Mouse (Mus musculus): ENCODE data around the gene Spats2. TPM values are rescaled to one million over a fixed set of nuclear protein-coding genes. Genes with fewer than 3 reads are reported as not detected.
"Not testable (repeated sequence)": the region's sequence is repeated elsewhere in the genome, so short reads cannot be mapped to it uniquely, and the experiment has no call there.

The Spats2 gene
- polyA plus RNA-seq, 1 experiment from 2014 or later, result 35.4 TPM

DNA sequence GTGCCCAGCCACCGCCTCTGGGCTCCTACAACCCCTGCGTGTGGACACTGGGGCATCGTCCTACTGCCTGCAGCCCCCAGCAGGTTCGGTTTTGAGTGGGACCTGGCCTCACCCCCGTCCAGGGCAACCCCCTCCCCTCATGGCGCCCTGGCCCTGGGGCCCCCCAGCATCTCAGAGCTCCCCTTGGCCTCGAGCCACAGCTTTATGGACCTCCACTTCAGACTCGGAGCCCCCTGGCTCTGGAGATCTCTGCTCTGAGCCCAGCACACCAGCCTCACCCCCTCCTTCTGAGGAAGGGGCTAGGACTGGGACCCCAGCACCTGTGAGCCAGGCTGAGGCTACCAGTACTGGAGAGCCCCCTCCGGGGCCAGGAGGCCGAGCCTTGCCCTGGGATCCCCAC, 116.3 kb downstream of the Spats2 start:
- Histone ChIP-seq H3K9ac (no peak overlapping the region), H3K27ac (no peak overlapping the region), H3K4me3 (no peak overlapping the region), H3K4me2 (no peak overlapping the region), H3K9me3 (no peaks in the 10 kb centered on the region), H3K4me1 (no peaks in the 10 kb centered on the region), H3K36me3 (replicated peaks) (peaks cover 35% of the 10 kb centered on the region), H3K27me3 (replicated peaks) (no peaks in the 10 kb centered on the region)
- 93% methylated on average over 10 of the region's 10 CpGs for WGBS
- no peak for ATAC-seq (replicated peaks)

- H3K9me3 ChIP-seq; H3K27me3 ChIP-seq (replicated peaks); H3K4me3 ChIP-seq; H3K4me2 ChIP-seq; H3K9ac ChIP-seq; ATAC-seq (replicated peaks); H3K27ac ChIP-seq: not testable (repeated sequence)
- 91% methylated on average over 6 of the region's 6 CpGs for WGBS
- Histone ChIP-seq H3K4me1 (peaks cover 12% of the 10 kb centered on the region), H3K36me3 (replicated peaks) (peaks cover 43% of the 10 kb centered on the region)
These were observed 121.0 kb downstream of the Spats2 start for GRCm38 (mm10) chr15:99246736-99247135.

DNA sequence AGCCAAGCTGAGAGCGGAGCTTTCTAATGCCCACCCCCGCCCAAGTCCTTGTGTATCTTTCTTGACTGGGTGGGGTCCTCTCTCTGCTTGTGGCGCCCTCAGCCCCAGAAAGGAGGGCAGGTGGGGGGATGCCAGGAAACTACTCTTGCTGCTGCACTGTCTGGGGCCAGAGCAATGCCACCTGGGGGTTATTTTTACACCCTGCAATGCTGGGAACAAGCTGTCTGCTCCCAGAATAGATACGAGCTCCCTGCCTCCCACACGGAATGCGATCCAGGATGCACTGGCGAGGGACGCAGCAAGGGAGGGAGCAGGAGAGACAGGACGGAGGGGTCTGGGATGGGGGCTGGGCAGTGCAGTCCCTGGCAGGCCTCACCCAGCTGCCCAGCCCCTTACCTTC, 123.3 kb downstream of the Spats2 start:
- Histone ChIP-seq H3K9me3 (no peaks in the 10 kb centered on the region), H3K27me3 (replicated peaks) (no peaks in the 10 kb centered on the region), H3K4me3 (no peak overlapping the region), H3K9ac (no peak overlapping the region), H3K4me1 (peaks cover 25% of the 10 kb centered on the region), H3K27ac (no peak overlapping the region), H3K36me3 (replicated peaks) (peaks cover 33% of the 10 kb centered on the region), H3K4me2 (no peak overlapping the region)
- no peak for ATAC-seq (replicated peaks)
- WGBS, result 83% methylated on average over 9 of the region's 9 CpGs

- no peak overlapping the region for H3K4me3 ChIP-seq
- WGBS, result 92% methylated on average over 11 of the region's 11 CpGs
- H3K27ac ChIP-seq, result no peak overlapping the region
- ATAC-seq (replicated peaks), result no peak
- H3K4me2 ChIP-seq, result no peak overlapping the region
- H3K27me3 ChIP-seq (replicated peaks), result no peaks in the 10 kb centered on the region
- no peak overlapping the region for H3K9ac ChIP-seq
- H3K4me1 ChIP-seq, result peaks cover 25% of the 10 kb centered on the region
- H3K36me3 ChIP-seq (replicated peaks), result peaks cover 25% of the 10 kb centered on the region
- H3K9me3 ChIP-seq, result no peaks in the 10 kb centered on the region
These were observed 124.2 kb downstream of the Spats2 start for GRCm38 (mm10) chr15:99249938-99250337.

GRCm38 (mm10) chr15:99251111-99251510, 125.4 kb downstream of the Spats2 start:
- 1% methylated on average over 14 of the region's 15 CpGs for WGBS
- ATAC-seq (replicated peaks), result peak; percentile 43

GRCm38 (mm10) chr15:99251626-99252380, 126.1 kb downstream of the Spats2 start, which contains the start of gene Mcrs1:
Mcrs1 (minus strand) TSS chr15:99251961.
- peak; percentile 94 for ATAC-seq (replicated peaks)
- Histone ChIP-seq H3K27ac (peak within 1 kb of the TSS; percentile 93), H3K9ac (peak within 1 kb of the TSS; percentile 65), H3K27me3 (replicated peaks) (no peaks in the 10 kb centered on the region), H3K9me3 (no peaks in the 10 kb centered on the region), H3K4me1 (peaks cover 25% of the 10 kb centered on the region), H3K4me3 (peak within 1 kb of the TSS; percentile 59), H3K36me3 (replicated peaks) (peaks cover 13% of the 10 kb centered on the region), H3K4me2 (peak within 1 kb of the TSS; percentile 79)
- WGBS, result under 1% methylated on average over 52 of the region's 52 CpGs

More at GRCm38 (mm10) chr15:99251111-99251510, 125.4 kb downstream of the Spats2 start:
- peaks cover 20% of the 10 kb centered on the region for H3K36me3 ChIP-seq (replicated peaks)
- H3K9me3 ChIP-seq; H3K27me3 ChIP-seq (replicated peaks): not testable (repeated sequence)
- H3K4me3 ChIP-seq, result peak overlapping the region; percentile 59
- peaks cover 25% of the 10 kb centered on the region for H3K4me1 ChIP-seq
- peak overlapping the region; percentile 79 for H3K4me2 ChIP-seq
- H3K27ac ChIP-seq, result 0 out of 2 replicates have a peak overlapping the region, but pooled peaks have one; percentile 93
- peak overlapping the region; percentile 56 for H3K9ac ChIP-seq

DNA sequence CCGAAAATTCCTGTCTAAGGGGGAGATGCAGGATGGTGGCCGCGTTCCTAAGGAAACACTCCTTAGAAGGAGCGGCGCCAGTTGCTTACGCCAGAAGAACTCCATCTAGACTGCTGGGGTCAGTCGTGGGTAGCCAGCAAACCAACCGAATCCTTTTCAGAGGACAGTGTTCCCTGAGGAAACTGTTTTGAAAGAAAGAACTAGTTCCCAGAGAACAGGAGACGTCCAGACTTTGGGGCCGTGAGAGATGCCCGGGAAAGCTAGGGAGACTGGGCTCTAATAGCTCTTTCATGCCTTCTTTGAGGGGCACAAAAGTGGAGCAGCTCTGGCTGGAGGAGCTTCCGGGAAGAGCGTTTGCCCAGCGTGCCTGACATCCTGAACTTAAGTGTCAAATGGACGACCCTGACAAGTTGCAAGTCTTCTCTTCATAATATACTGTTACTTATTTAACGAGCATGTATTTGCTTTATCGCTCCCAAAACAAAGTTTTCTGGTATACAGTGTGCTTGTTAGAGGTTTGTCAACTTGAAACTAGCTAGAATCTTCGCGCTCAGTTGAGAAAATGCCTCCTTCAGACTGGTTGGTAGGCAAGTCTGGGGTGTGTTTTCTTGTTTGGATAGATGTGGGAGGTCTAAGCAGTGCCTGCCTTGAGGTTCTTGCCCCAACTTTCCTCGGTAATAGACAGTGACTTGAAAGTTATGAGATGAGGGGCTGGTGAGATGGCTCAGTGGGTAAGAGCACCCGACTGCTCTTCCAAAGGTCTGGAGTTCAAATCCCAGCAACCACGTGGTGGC, 126.9 kb downstream of the Spats2 start:
- Histone ChIP-seq H3K27me3 (replicated peaks) (0 out of 2 replicates have a peak, but pooled peaks cover under 1% of the 10 kb centered on the region), H3K9me3 (no peaks in the 10 kb centered on the region), H3K4me1 (peaks cover 25% of the 10 kb centered on the region), H3K27ac (peak overlapping the region; percentile 93), H3K4me3 (peak overlapping the region; percentile 59), H3K9ac (peak overlapping the region; percentile 65), H3K4me2 (peak overlapping the region; percentile 79), H3K36me3 (replicated peaks) (0 out of 2 replicates have a peak, but pooled peaks cover 5% of the 10 kb centered on the region)
- WGBS, result 4% methylated on average over 22 of the region's 22 CpGs
- peak; percentile 64 for ATAC-seq (replicated peaks)

- not testable (repeated sequence) for H3K9me3 ChIP-seq; H3K36me3 ChIP-seq (replicated peaks); H3K27ac ChIP-seq; H3K27me3 ChIP-seq (replicated peaks); H3K9ac ChIP-seq; ATAC-seq (replicated peaks)
- peak overlapping the region; percentile 79 for H3K4me2 ChIP-seq
- peaks cover 25% of the 10 kb centered on the region for H3K4me1 ChIP-seq
- peak overlapping the region; percentile 59; the same call in 1 of the 2 replicates for H3K4me3 ChIP-seq
- WGBS, result 50% methylated on average over 2 of the region's 2 CpGs
These were observed 127.4 kb downstream of the Spats2 start for GRCm38 (mm10) chr15:99253175-99253479.

- peaks cover 25% of the 10 kb centered on the region for H3K4me1 ChIP-seq
- no peak overlapping the region for H3K9ac ChIP-seq
- H3K4me2 ChIP-seq, result no peak overlapping the region
- no peak overlapping the region for H3K4me3 ChIP-seq
- no peak for ATAC-seq (replicated peaks)
- 95% methylated on average over 6 of the region's 6 CpGs for WGBS
- no peaks in the 10 kb centered on the region for H3K36me3 ChIP-seq (replicated peaks)
- no peak overlapping the region for H3K27ac ChIP-seq
- no peaks in the 10 kb centered on the region for H3K9me3 ChIP-seq
- H3K27me3 ChIP-seq (replicated peaks), result 0 out of 2 replicates have a peak, but pooled peaks cover 2% of the 10 kb centered on the region
These were observed 128.1 kb downstream of the Spats2 start for GRCm38 (mm10) chr15:99253772-99254171.

- no peaks in the 10 kb centered on the region for H3K36me3 ChIP-seq (replicated peaks)
- no peak overlapping the region for H3K4me2 ChIP-seq
- 0 out of 2 replicates have a peak, but pooled peaks cover 2% of the 10 kb centered on the region for H3K27me3 ChIP-seq (replicated peaks)
- H3K4me1 ChIP-seq, result peaks cover 29% of the 10 kb centered on the region
- H3K9me3 ChIP-seq, result no peaks in the 10 kb centered on the region
- no peak overlapping the region for H3K27ac ChIP-seq
- no peak for ATAC-seq (replicated peaks)
- H3K9ac ChIP-seq, result no peak overlapping the region
- WGBS, result 90% methylated on average over 2 of the region's 2 CpGs
- no peak overlapping the region for H3K4me3 ChIP-seq
These were observed 128.8 kb downstream of the Spats2 start for GRCm38 (mm10) chr15:99254477-99255005.

DNA sequence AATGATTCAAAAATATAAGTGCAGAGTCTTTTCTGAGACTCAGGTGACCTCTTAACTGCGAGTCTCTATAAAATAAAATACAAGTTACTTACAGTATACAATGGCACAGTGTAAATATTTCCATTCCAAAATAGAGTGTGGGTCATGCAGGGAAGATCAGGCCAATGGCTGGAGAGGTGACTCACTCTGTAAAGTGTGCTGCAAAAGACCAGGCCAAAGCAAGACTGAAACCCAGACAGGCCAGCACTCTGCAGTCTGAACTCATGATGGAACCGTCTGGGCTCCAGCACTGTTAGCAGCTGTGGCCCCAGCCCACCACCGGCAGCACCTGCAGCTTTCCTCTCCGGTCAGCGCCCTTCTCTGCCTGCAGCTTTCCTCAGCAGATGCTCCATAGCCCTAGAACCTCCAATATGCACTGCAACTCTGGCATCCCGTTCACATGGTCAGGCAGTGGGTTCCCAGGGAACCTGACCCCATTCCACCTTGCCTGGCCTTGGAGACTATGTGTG, 129.6 kb downstream of the Spats2 start:
- Histone ChIP-seq H3K9ac (no peak overlapping the region), H3K4me2 (no peak overlapping the region), H3K36me3 (replicated peaks) (no peaks in the 10 kb centered on the region), H3K27ac (no peak overlapping the region), H3K9me3 (no peaks in the 10 kb centered on the region), H3K4me3 (no peak overlapping the region), H3K4me1 (peaks cover 30% of the 10 kb centered on the region), H3K27me3 (replicated peaks) (0 out of 2 replicates have a peak, but pooled peaks cover 2% of the 10 kb centered on the region)
- no peak for ATAC-seq (replicated peaks)
- 90% methylated on average over 6 of the region's 6 CpGs for WGBS

Data from midbrain, embryonic 15.5 days (tissue).